Mouse (Mus musculus): ENCODE measurements at regions not wholly inside any gene's neighbourhood (a gene's known extent, or its start where the extent isn't known, plus 50 kb on each side); places are given as distances from the start of the nearest gene placed in this dataset.
A peak's percentile ranks its signal among the peaks of the same experiment; 100 is the strongest.

DNA sequence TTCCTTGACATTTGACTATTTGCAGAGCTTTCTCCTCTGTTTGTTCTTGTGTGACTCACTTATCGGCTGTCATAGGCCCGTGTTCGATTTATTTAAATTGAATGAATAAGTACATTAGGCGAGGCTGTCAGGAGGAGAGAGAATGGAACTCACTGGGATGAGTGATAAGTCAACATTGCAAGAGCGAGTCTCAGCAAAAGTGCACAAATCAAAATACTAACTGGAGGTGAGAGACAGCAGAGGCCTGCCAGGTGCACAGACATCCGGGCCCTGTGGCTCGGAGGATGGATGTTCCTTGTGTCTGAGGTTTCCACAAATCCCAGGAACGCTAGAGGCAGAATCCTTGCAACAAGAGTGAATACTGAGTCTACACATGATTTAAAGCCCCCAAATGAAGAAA lies 410.6 kb downstream of the Gm45692 start:
- Histone ChIP-seq H3K9me3 (ENCODE audit: low read length) (no peaks in the 10 kb centered on the region), H3K4me2 (ENCODE audit: low read depth) (no peak overlapping the region), H3K36me3 (ENCODE audit: insufficient read depth) (no peaks in the 10 kb centered on the region), H3K4me1 (ENCODE audit: insufficient read depth) (no peaks in the 10 kb centered on the region), H3K4me3 (ENCODE audit: low read depth, low read length) (no peak overlapping the region), H3K9ac (no peak overlapping the region), H3K27ac (ENCODE audit: low read depth, low read length) (no peak overlapping the region), H3K27me3 (ENCODE audit: insufficient read depth, low read length) (no peaks in the 10 kb centered on the region)
- ATAC-seq (no peak), DNase-seq (no peak)
- TF ChIP-seq CTCF (IDR thresholded peaks at IDR 0.05; ENCODE audit: low read depth), result no peak
- WGBS, result 72% methylated on average over 8 of the region's 8 CpGs

- H3K27ac ChIP-seq (ENCODE audit: low read depth, low read length), result 0 out of 2 replicates have a peak overlapping the region, but pooled peaks have one; percentile 40
- no peak overlapping the region for H3K9ac ChIP-seq
- 0 out of 2 replicates have a peak overlapping the region, but pooled peaks have one; percentile 7 for H3K4me2 ChIP-seq (ENCODE audit: low read depth)
- DNase-seq (peak; percentile 82), ATAC-seq (peak; percentile 92)
- H3K4me1 ChIP-seq (ENCODE audit: insufficient read depth), result no peaks in the 10 kb centered on the region
- peak; percentile 20; the same call in 1 of the 2 replicates for TF ChIP-seq CTCF (IDR thresholded peaks at IDR 0.05; ENCODE audit: low read depth)
- 47% methylated on average over 22 of the region's 22 CpGs for WGBS
- H3K27me3 ChIP-seq (ENCODE audit: insufficient read depth, low read length), result no peaks in the 10 kb centered on the region
- no peaks in the 10 kb centered on the region for H3K9me3 ChIP-seq (ENCODE audit: low read length)
- no peaks in the 10 kb centered on the region for H3K36me3 ChIP-seq (ENCODE audit: insufficient read depth)
- H3K4me3 ChIP-seq (ENCODE audit: low read depth, low read length), result no peak overlapping the region
Measured at GRCm38 (mm10) chr8:26533444-26534421, 414.4 kb downstream of the Gm45692 start.

DNA sequence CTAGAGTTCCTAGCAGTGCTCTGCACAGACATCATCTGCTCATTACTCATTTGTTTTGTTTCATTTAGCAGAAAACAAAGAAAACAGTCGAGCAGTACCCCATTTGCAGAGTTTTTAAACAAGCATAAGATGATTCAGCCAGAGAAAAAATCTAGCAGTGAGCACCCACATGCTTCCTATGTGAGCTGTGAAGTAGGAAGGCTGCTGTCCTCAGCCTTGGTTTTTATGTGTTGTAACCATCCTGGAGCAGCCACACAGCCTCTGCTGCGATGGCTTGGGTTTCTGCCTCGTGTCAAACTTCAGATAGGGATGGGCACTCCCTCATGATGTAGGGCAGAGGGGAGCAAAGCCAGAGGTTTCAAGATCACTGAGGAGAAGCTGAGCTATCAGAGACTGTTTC lies 416.5 kb downstream of the Gm45692 start:
- 55% methylated on average over 3 of the region's 3 CpGs for WGBS
- Histone ChIP-seq H3K27me3 (ENCODE audit: insufficient read depth, low read length) (no peaks in the 10 kb centered on the region), H3K27ac (ENCODE audit: low read depth, low read length) (no peak overlapping the region), H3K4me1 (ENCODE audit: insufficient read depth) (no peaks in the 10 kb centered on the region), H3K4me2 (ENCODE audit: low read depth) (no peak overlapping the region), H3K36me3 (ENCODE audit: insufficient read depth) (no peaks in the 10 kb centered on the region), H3K9me3 (ENCODE audit: low read length) (no peaks in the 10 kb centered on the region), H3K9ac (no peak overlapping the region), H3K4me3 (ENCODE audit: low read depth, low read length) (no peak overlapping the region)
- DNase-seq, result no peak
- no peak for ATAC-seq
- TF ChIP-seq CTCF (IDR thresholded peaks at IDR 0.05; ENCODE audit: low read depth), result no peak

DNA sequence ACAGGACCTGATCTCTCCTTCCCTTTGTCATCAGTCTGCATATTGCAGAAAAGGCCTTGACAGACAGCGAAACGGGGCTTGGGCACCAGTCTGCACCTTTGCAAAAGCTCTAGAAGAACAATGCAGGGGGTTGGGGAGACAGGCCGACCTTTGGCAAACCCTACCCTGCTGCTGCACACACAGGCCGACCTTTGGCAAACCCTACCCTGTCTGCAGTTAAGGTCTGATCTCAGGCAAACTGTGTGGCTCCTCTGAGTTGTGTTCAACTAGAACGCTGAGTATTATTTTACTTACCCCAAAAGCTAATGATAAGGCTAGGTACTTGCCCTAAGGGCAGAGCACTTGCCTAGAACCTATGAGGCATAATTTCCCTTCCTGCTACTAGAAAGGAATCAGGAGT lies 423.4 kb upstream of the Zfp703 start:
- no peaks in the 10 kb centered on the region for H3K4me1 ChIP-seq (ENCODE audit: insufficient read depth)
- WGBS, result 71% methylated on average over 5 of the region's 5 CpGs

GRCm38 (mm10) chr8:26559196-26559595 lies 417.9 kb upstream of the Zfp703 start:
- no peak for ATAC-seq

More for the DNA sequence above, 423.4 kb upstream of the Zfp703 start:
- H3K9me3 ChIP-seq (ENCODE audit: low read length), result no peaks in the 10 kb centered on the region
- no peaks in the 10 kb centered on the region for H3K27me3 ChIP-seq (ENCODE audit: insufficient read depth, low read length)
- no peak overlapping the region for H3K9ac ChIP-seq
- ATAC-seq (no peak), DNase-seq (no peak)
- H3K36me3 ChIP-seq (ENCODE audit: insufficient read depth), result no peaks in the 10 kb centered on the region
- no peak for TF ChIP-seq CTCF (IDR thresholded peaks at IDR 0.05; ENCODE audit: low read depth)
- no peak overlapping the region for H3K4me2 ChIP-seq (ENCODE audit: low read depth)
- H3K4me3 ChIP-seq (ENCODE audit: low read depth, low read length), result no peak overlapping the region
- H3K27ac ChIP-seq (ENCODE audit: low read depth, low read length), result no peak overlapping the region

DNA sequence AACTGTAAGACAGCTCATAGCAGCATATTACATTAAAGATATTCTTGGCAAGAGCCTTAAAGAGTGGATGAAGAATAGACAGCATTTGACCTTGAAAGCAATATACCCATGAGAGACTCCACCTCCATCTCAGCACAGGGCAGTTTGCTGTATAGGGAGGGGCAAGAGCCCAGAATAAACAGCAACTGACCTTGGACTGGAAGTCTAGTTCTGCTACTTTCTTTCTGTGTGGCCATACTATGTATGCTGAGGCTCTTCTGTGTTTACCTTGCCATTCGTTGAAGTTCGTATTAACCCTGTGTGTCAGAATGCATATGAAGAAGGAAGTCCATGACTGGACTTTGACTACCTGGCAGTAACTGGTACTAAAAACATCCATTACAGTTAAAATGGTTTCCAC lies 414.0 kb upstream of the Zfp703 start:
- H3K36me3 ChIP-seq (ENCODE audit: insufficient read depth), result no peaks in the 10 kb centered on the region
- no peak overlapping the region for H3K27ac ChIP-seq (ENCODE audit: low read depth, low read length)
- DNase-seq (no peak), ATAC-seq (no peak)
- TF ChIP-seq CTCF (IDR thresholded peaks at IDR 0.05; ENCODE audit: low read depth), result no peak
- H3K9me3 ChIP-seq (ENCODE audit: low read length), result no peaks in the 10 kb centered on the region
- H3K4me1 ChIP-seq (ENCODE audit: insufficient read depth), result no peaks in the 10 kb centered on the region
- H3K4me3 ChIP-seq (ENCODE audit: low read depth, low read length), result no peak overlapping the region
- H3K4me2 ChIP-seq (ENCODE audit: low read depth), result no peak overlapping the region
- no peak overlapping the region for H3K9ac ChIP-seq
- 92% methylated on average over 2 of the region's 2 CpGs for WGBS
- no peaks in the 10 kb centered on the region for H3K27me3 ChIP-seq (ENCODE audit: insufficient read depth, low read length)

More at GRCm38 (mm10) chr8:26559196-26559595, 417.9 kb upstream of the Zfp703 start:
- Histone ChIP-seq H3K4me2 (ENCODE audit: low read depth) (no peak overlapping the region), H3K9ac (no peak overlapping the region), H3K36me3 (ENCODE audit: insufficient read depth) (no peaks in the 10 kb centered on the region), H3K27me3 (ENCODE audit: insufficient read depth, low read length) (no peaks in the 10 kb centered on the region), H3K9me3 (ENCODE audit: low read length) (no peaks in the 10 kb centered on the region), H3K4me3 (ENCODE audit: low read depth, low read length) (no peak overlapping the region), H3K27ac (ENCODE audit: low read depth, low read length) (no peak overlapping the region), H3K4me1 (ENCODE audit: insufficient read depth) (no peaks in the 10 kb centered on the region)
- no peak for TF ChIP-seq CTCF (IDR thresholded peaks at IDR 0.05; ENCODE audit: low read depth)
- DNase-seq, result no peak
- WGBS, result 66% methylated on average over 5 of the region's 5 CpGs

DNA sequence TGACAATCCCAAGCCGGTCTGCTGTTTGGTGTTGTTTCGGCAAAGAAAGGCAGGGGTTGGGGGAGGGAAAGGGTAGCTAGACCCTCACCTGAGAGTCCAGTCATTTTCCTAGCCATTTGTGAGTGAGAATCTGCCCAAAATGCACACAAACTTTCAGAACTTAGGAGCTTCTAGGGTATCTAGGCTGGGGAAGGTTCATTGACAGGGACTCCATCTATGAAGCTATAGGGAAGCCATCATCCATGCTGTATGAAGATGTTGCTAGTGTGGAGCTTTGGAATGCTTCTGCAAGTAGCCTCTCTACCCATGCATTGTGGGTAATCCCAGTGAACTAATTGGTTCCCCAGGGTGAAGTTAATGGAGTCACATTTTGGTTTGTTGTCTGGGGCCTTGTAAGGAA lies 412.9 kb upstream of the Zfp703 start:
- no peaks in the 10 kb centered on the region for H3K9me3 ChIP-seq (ENCODE audit: low read length)
- no peak for TF ChIP-seq CTCF (IDR thresholded peaks at IDR 0.05; ENCODE audit: low read depth)
- H3K4me1 ChIP-seq (ENCODE audit: insufficient read depth), result 0 out of 2 replicates have a peak, but pooled peaks cover 4% of the 10 kb centered on the region
- ATAC-seq, result no peak
- H3K36me3 ChIP-seq (ENCODE audit: insufficient read depth), result no peaks in the 10 kb centered on the region
- H3K4me3 ChIP-seq (ENCODE audit: low read depth, low read length), result no peak overlapping the region
- DNase-seq, result no peak
- H3K27me3 ChIP-seq (ENCODE audit: insufficient read depth, low read length), result no peaks in the 10 kb centered on the region
- WGBS, result 97% methylated on average over 2 of the region's 2 CpGs
- no peak overlapping the region for H3K27ac ChIP-seq (ENCODE audit: low read depth, low read length)
- H3K4me2 ChIP-seq (ENCODE audit: low read depth), result no peak overlapping the region
- H3K9ac ChIP-seq, result no peak overlapping the region
